Mouse (Mus musculus) effector memory CD4-positive, alpha-beta T cell, adult 5 months (primary cell): Measurements from ENCODE around the gene Eif3g. TPM values are rescaled to one million over a fixed set of nuclear protein-coding genes. Genes with fewer than 3 reads are reported as not detected.

Experiments used
- polyA plus RNA-seq: library from polyadenylated mRNA; unstranded; fragments of 100-300 nt; shearing (Covaris generic); gene quantifications from one replicate; pipeline ENCODE4 v1.2.1, GENCODE M21; 2017

The Eif3g gene
- polyA plus RNA-seq = 312 TPM

GRCm38 (mm10) chr9:20898511-20899073 is at the start of gene Eif3g:
Eif3g (minus strand) TSS chr9:20898623.

GRCm38 (mm10) chr9:20887704-20888385 is 10.6 kb downstream of the Eif3g start, which contains the start of gene Ppan:
Ppan (plus strand) TSS chr9:20888175.

GRCm38 (mm10) chr9:20879097-20879792 is 19.2 kb downstream of the Eif3g start, which contains the start of gene Angptl6:
Angptl6 (minus strand) TSS chr9:20879727.

GRCm38 (mm10) chr9:20868448-20869001 is 29.9 kb downstream of the Eif3g start, which contains the start of gene A230050P20Rik:
A230050P20Rik (plus strand) TSS chr9:20868642.

Other genes starting within 250 kb of the Eif3g start
- 18.1 TPM for gene Pin1, start 246.5 kb downstream of the Eif3g start, polyA plus RNA-seq
- gene Olfm2, start 152.3 kb downstream of the Eif3g start, polyA plus RNA-seq = not detected
- not detected for gene Col5a3, start 83.6 kb downstream of the Eif3g start, polyA plus RNA-seq
- not detected for gene Rdh8, start 80.1 kb downstream of the Eif3g start, polyA plus RNA-seq
- 40.4 TPM for gene A230050P20Rik, start 30.0 kb downstream of the Eif3g start, polyA plus RNA-seq
- 2.1 TPM for gene Angptl6, start 18.9 kb downstream of the Eif3g start, polyA plus RNA-seq
- gene Ppan, start 10.4 kb downstream of the Eif3g start, polyA plus RNA-seq = 122 TPM
- gene Dnmt1, start 61.3 kb upstream of the Eif3g start, polyA plus RNA-seq = 56.1 TPM
- gene S1pr2, start 78.2 kb upstream of the Eif3g start, polyA plus RNA-seq = 16.7 TPM
- gene Mrpl4, start 104.1 kb upstream of the Eif3g start, polyA plus RNA-seq = 88.5 TPM
- gene Icam1, start 117.4 kb upstream of the Eif3g start, polyA plus RNA-seq = 141 TPM
- gene Icam4, start 130.8 kb upstream of the Eif3g start, polyA plus RNA-seq = 1.4 TPM
- gene Icam5, start 133.4 kb upstream of the Eif3g start, polyA plus RNA-seq = 0.59 TPM
- not detected for gene Zglp1, start 168.5 kb upstream of the Eif3g start, polyA plus RNA-seq
- 0.26 TPM for gene Gm49373, start 174.5 kb upstream of the Eif3g start, polyA plus RNA-seq
- 35.9 TPM for gene Fdx1l, start 175.0 kb upstream of the Eif3g start, polyA plus RNA-seq
- gene Gm38431, start 193.4 kb upstream of the Eif3g start, polyA plus RNA-seq = 4.2 TPM
- 60.3 TPM for gene Raver1, start 193.4 kb upstream of the Eif3g start, polyA plus RNA-seq
- gene Tyk2, start 232.6 kb upstream of the Eif3g start, polyA plus RNA-seq = 62.4 TPM